Mouse (Mus musculus): ENCODE data around the gene Csf2. TPM values are rescaled to one million over a fixed set of nuclear protein-coding genes. Genes with fewer than 3 reads are reported as not detected.

Gene Csf2
- polyA plus RNA-seq, 1 experiment: not detected

GRCm38 (mm10) chr11:54295971-54296370, 46.5 kb upstream of the Csf2 start:
- no peak overlapping the region for H3K4me3 ChIP-seq
- no peaks in the 10 kb centered on the region for H3K27me3 ChIP-seq (ENCODE audit: control insufficient read depth, insufficient read depth, insufficient read length)
- TF ChIP-seq CEBPB (IDR thresholded peaks at IDR 0.05; ENCODE audit: insufficient read depth, poor library complexity, severe bottlenecking) (no peak), TCF12 (IDR thresholded peaks at IDR 0.05; ENCODE audit: insufficient read depth, poor library complexity, severe bottlenecking) (no peak), POLR2AphosphoS2 (IDR thresholded peaks at IDR 0.05; ENCODE audit: insufficient read length, low read depth) (no peak), E2F4 (IDR thresholded peaks at IDR 0.05; ENCODE audit: insufficient read depth) (no peak), MYOD1 (IDR thresholded peaks at IDR 0.05; ENCODE audit: control insufficient read depth in 1 of 3, insufficient read length in 2 of 3, low read depth in 2 of 3) (no peak), MAX (IDR thresholded peaks at IDR 0.05; ENCODE audit: low read depth) (no peak), REST (IDR thresholded peaks at IDR 0.05; ENCODE audit: insufficient read depth, insufficient read length) (no peak), TCF3 (IDR thresholded peaks at IDR 0.05; ENCODE audit: insufficient read length, low read depth) (no peak)
- no peaks in the 10 kb centered on the region for H3K79me2 ChIP-seq (ENCODE audit: control insufficient read depth, insufficient read depth)
- H3ac ChIP-seq (ENCODE audit: control insufficient read depth, insufficient read length): no peak overlapping the region
- no peaks in the 10 kb centered on the region for H3K36me3 ChIP-seq (ENCODE audit: control insufficient read depth, insufficient read depth)
- H3K4me2 ChIP-seq (ENCODE audit: low read depth): no peak overlapping the region

GRCm38 (mm10) chr11:54293980-54294807, 44.7 kb upstream of the Csf2 start:
- TF ChIP-seq CEBPB (IDR thresholded peaks at IDR 0.05; ENCODE audit: insufficient read depth, poor library complexity, severe bottlenecking): no peak
- TF ChIP-seq MAX (IDR thresholded peaks at IDR 0.05; ENCODE audit: low read depth): no peak
- no peak for TF ChIP-seq POLR2A (IDR thresholded peaks at IDR 0.05; ENCODE audit: insufficient read length, low read depth)
- no peak for TF ChIP-seq POLR2AphosphoS2 (IDR thresholded peaks at IDR 0.05; ENCODE audit: insufficient read length, low read depth)
- TF ChIP-seq E2F4 (IDR thresholded peaks at IDR 0.05; ENCODE audit: insufficient read depth): no peak
- no peak for TF ChIP-seq TCF12 (IDR thresholded peaks at IDR 0.05; ENCODE audit: insufficient read depth, poor library complexity, severe bottlenecking)
- no peak for TF ChIP-seq SRF (IDR thresholded peaks at IDR 0.05; ENCODE audit: control insufficient read depth, insufficient read length, low read depth)
- TF ChIP-seq TCF3 (IDR thresholded peaks at IDR 0.05; ENCODE audit: insufficient read length, low read depth): no peak
- no peak for TF ChIP-seq REST (IDR thresholded peaks at IDR 0.05; ENCODE audit: insufficient read depth, insufficient read length)
- no peak for TF ChIP-seq USF1 (IDR thresholded peaks at IDR 0.05; ENCODE audit: low read depth)
- TF ChIP-seq MYOG (IDR thresholded peaks at IDR 0.05; ENCODE audit: control insufficient read depth in 1 of 3, insufficient read depth in 1 of 3, insufficient read length in 2 of 3, low read depth in 2 of 3): no peak
- no peak for TF ChIP-seq MYOD1 (IDR thresholded peaks at IDR 0.05; ENCODE audit: control insufficient read depth in 1 of 3, insufficient read length in 2 of 3, low read depth in 2 of 3)
- H3K27me3 ChIP-seq (ENCODE audit: control insufficient read depth, insufficient read depth, insufficient read length): no peaks in the 10 kb centered on the region

GRCm38 (mm10) chr11:54292163-54292562, 42.7 kb upstream of the Csf2 start:
- Histone ChIP-seq H3K4me3 (no peak overlapping the region), H3K27me3 (ENCODE audit: control insufficient read depth, insufficient read depth, insufficient read length) (no peaks in the 10 kb centered on the region), H3ac (ENCODE audit: control insufficient read depth, insufficient read length) (no peak overlapping the region), H3K36me3 (ENCODE audit: control insufficient read depth, insufficient read depth) (no peaks in the 10 kb centered on the region), H3K4me2 (ENCODE audit: low read depth) (no peak overlapping the region), H3K79me2 (ENCODE audit: control insufficient read depth, insufficient read depth) (no peaks in the 10 kb centered on the region)
- TF ChIP-seq MYOD1 (IDR thresholded peaks at IDR 0.05; ENCODE audit: control insufficient read depth in 1 of 3, insufficient read length in 2 of 3, low read depth in 2 of 3) (no peak), USF1 (IDR thresholded peaks at IDR 0.05; ENCODE audit: low read depth) (no peak), E2F4 (IDR thresholded peaks at IDR 0.05; ENCODE audit: insufficient read depth) (no peak), TCF12 (IDR thresholded peaks at IDR 0.05; ENCODE audit: insufficient read depth, poor library complexity, severe bottlenecking) (no peak), MAX (IDR thresholded peaks at IDR 0.05; ENCODE audit: low read depth) (no peak), TCF3 (IDR thresholded peaks at IDR 0.05; ENCODE audit: insufficient read length, low read depth) (no peak), REST (IDR thresholded peaks at IDR 0.05; ENCODE audit: insufficient read depth, insufficient read length) (no peak), CEBPB (IDR thresholded peaks at IDR 0.05; ENCODE audit: insufficient read depth, poor library complexity, severe bottlenecking) (no peak), MYOG (IDR thresholded peaks at IDR 0.05; ENCODE audit: control insufficient read depth in 1 of 3, insufficient read depth in 1 of 3, insufficient read length in 2 of 3, low read depth in 2 of 3) (no peak), POLR2A (IDR thresholded peaks at IDR 0.05; ENCODE audit: insufficient read length, low read depth) (no peak), SRF (IDR thresholded peaks at IDR 0.05; ENCODE audit: control insufficient read depth, insufficient read length, low read depth) (no peak), POLR2AphosphoS2 (IDR thresholded peaks at IDR 0.05; ENCODE audit: insufficient read length, low read depth) (no peak)

More at GRCm38 (mm10) chr11:54293980-54294807, 44.7 kb upstream of the Csf2 start:
- no peak overlapping the region for H3ac ChIP-seq (ENCODE audit: control insufficient read depth, insufficient read length)
- H3K79me2 ChIP-seq (ENCODE audit: control insufficient read depth, insufficient read depth): no peaks in the 10 kb centered on the region
- H3K36me3 ChIP-seq (ENCODE audit: control insufficient read depth, insufficient read depth): no peaks in the 10 kb centered on the region
- H3K4me3 ChIP-seq: no peak overlapping the region
- H3K4me2 ChIP-seq (ENCODE audit: low read depth): no peak overlapping the region

GRCm38 (mm10) chr11:54287821-54288453, 38.5 kb upstream of the Csf2 start:
- no peak overlapping the region for H3K4me3 ChIP-seq
- no peak for TF ChIP-seq REST (IDR thresholded peaks at IDR 0.05; ENCODE audit: insufficient read depth, insufficient read length)
- no peak for TF ChIP-seq TCF12 (IDR thresholded peaks at IDR 0.05; ENCODE audit: insufficient read depth, poor library complexity, severe bottlenecking)
- no peak for TF ChIP-seq MYOD1 (IDR thresholded peaks at IDR 0.05; ENCODE audit: control insufficient read depth in 1 of 3, insufficient read length in 2 of 3, low read depth in 2 of 3)
- no peak for TF ChIP-seq POLR2A (IDR thresholded peaks at IDR 0.05; ENCODE audit: insufficient read length, low read depth)
- no peak for TF ChIP-seq MYOG (IDR thresholded peaks at IDR 0.05; ENCODE audit: control insufficient read depth in 1 of 3, insufficient read depth in 1 of 3, insufficient read length in 2 of 3, low read depth in 2 of 3)
- no peak for TF ChIP-seq SRF (IDR thresholded peaks at IDR 0.05; ENCODE audit: control insufficient read depth, insufficient read length, low read depth)
- TF ChIP-seq TCF3 (IDR thresholded peaks at IDR 0.05; ENCODE audit: insufficient read length, low read depth): no peak
- no peak for TF ChIP-seq E2F4 (IDR thresholded peaks at IDR 0.05; ENCODE audit: insufficient read depth)
- no peak for TF ChIP-seq USF1 (IDR thresholded peaks at IDR 0.05; ENCODE audit: low read depth)
- TF ChIP-seq CEBPB (IDR thresholded peaks at IDR 0.05; ENCODE audit: insufficient read depth, poor library complexity, severe bottlenecking): no peak
- TF ChIP-seq MAX (IDR thresholded peaks at IDR 0.05; ENCODE audit: low read depth): no peak
- TF ChIP-seq POLR2AphosphoS2 (IDR thresholded peaks at IDR 0.05; ENCODE audit: insufficient read length, low read depth): no peak
- no peak overlapping the region for H3ac ChIP-seq (ENCODE audit: control insufficient read depth, insufficient read length)

More at GRCm38 (mm10) chr11:54287821-54288453, 38.5 kb upstream of the Csf2 start:
- Histone ChIP-seq H3K27me3 (ENCODE audit: control insufficient read depth, insufficient read depth, insufficient read length) (no peaks in the 10 kb centered on the region), H3K79me2 (ENCODE audit: control insufficient read depth, insufficient read depth) (no peaks in the 10 kb centered on the region), H3K4me2 (ENCODE audit: low read depth) (no peak overlapping the region), H3K36me3 (ENCODE audit: control insufficient read depth, insufficient read depth) (no peaks in the 10 kb centered on the region)

Data from myocyte (in vitro differentiated cells).